Mouse (Mus musculus) liver, adult 2 months (tissue): ENCODE data around the gene Tcp11l1. TPM values are rescaled to one million over a fixed set of nuclear protein-coding genes. Genes with fewer than 3 reads are reported as not detected.

Experiments used
- DNase-seq: peaks from one replicate; pipeline ENCODE4 v3.0.0-alpha.2; 2011; ENCODE audit warnings: low read depth, low spot score; ENCODE audit errors: extremely low read depth
- H3K27ac ChIP-seq: fragments of 200-500 bp; replicated peaks from 2 replicates; pipeline ENCODE4 v1.5.1; 2012; ENCODE audit warnings: low read depth, mild to moderate bottlenecking, control low read depth, inconsistent platforms, low read length; ENCODE audit not compliant: insufficient read depth
- H3K27me3 ChIP-seq: fragments of 200-500 bp; 2 replicates; pipeline ENCODE4 v1.6.1; 2012; ENCODE audit warnings: mild to moderate bottlenecking, moderate library complexity, low read length, inconsistent platforms; ENCODE audit not compliant: control insufficient read depth, insufficient read depth
- H3K36me3 ChIP-seq: fragments of 200-500 bp; 2 replicates; pipeline ENCODE4 v1.6.1; 2012; ENCODE audit warnings: low read length, inconsistent platforms; ENCODE audit not compliant: control insufficient read depth, insufficient read depth
- H3K4me1 ChIP-seq: fragments of 200-500 bp; 2 replicates; pipeline ENCODE4 v1.6.1; 2011; ENCODE audit warnings: low read length; ENCODE audit not compliant: control insufficient read depth, insufficient read depth
- H3K4me3 ChIP-seq: fragments of 200-500 bp; 2 replicates; pipeline ENCODE4 v1.5.1; 2011; ENCODE audit warnings: low read depth, mild to moderate bottlenecking, control low read depth, low read length, moderate library complexity; ENCODE audit not compliant: insufficient read depth
- H3K79me2 ChIP-seq: fragments of 200-500 bp; 2 replicates; pipeline ENCODE4 v1.6.1; 2012; ENCODE audit warnings: inconsistent platforms, mild to moderate bottlenecking, low read length, moderate library complexity; ENCODE audit not compliant: control insufficient read depth, insufficient read depth
- H3K9ac ChIP-seq: fragments of 200-500 bp; 2 replicates; pipeline ENCODE4 v1.6.1; 2012; ENCODE audit warnings: low read depth, mild to moderate bottlenecking, control low read depth, inconsistent platforms, low read length
- CTCF ChIP-seq: fragments of 200-500 bp; IDR thresholded peaks from 2 replicates; pipeline ENCODE4 v1.5.1; 2011; ENCODE audit warnings: low read depth, low read length, control low read depth
- POLR2A ChIP-seq: fragments of 200-500 bp; IDR thresholded peaks from 2 replicates; pipeline ENCODE4 v1.6.1; 2011; ENCODE audit warnings: low read length, control low read depth; ENCODE audit not compliant: insufficient read depth; ENCODE audit errors: extremely low read depth
- WGBS: fragments of 180-500 bp; shearing (Covaris S2); methylation state at CpG from one replicate; pipeline ENCODE4 v1.1.7; 2018; 5-methylcytosine and 5-hydroxymethylcytosine counted together
- polyA plus RNA-seq: library from polyadenylated mRNA; depleted of rRNA; stranded (reverse); fragments of >200 nt; gene quantifications from 2 replicates; pipeline ENCODE4 v1.2.3, GENCODE M21; 2012
- total RNA-seq: library from RNA; depleted of rRNA; stranded (reverse); fragments of >200 nt; gene quantifications from 2 replicates; pipeline ENCODE4 v1.2.3, GENCODE M21; 2014

The Tcp11l1 gene
- total and polyA plus RNA-seq, 2 experiments = 3.5 to 5.3 TPM

- H3K36me3 ChIP-seq = no peaks in the 10 kb centered on the region
- H3K27me3 ChIP-seq = no peaks in the 10 kb centered on the region
- DNase-seq = peak; percentile 89
- H3K4me3 ChIP-seq = no peak overlapping the region
- no peak overlapping the region for H3K9ac ChIP-seq
- H3K79me2 ChIP-seq = no peaks in the 10 kb centered on the region
- TF ChIP-seq CTCF (no peak), POLR2A (no peak)
- peaks cover 19% of the 10 kb centered on the region for H3K4me1 ChIP-seq
- peak overlapping the region; percentile 87 for H3K27ac ChIP-seq
- WGBS = 17% methylated on average over 3 of the region's 3 CpGs
These were observed 23.6 kb downstream of the Tcp11l1 start for GRCm38 (mm10) chr2:104688321-104688720.

- no peak for DNase-seq
- Histone ChIP-seq H3K4me1 (peaks cover 17% of the 10 kb centered on the region), H3K9ac (no peak overlapping the region), H3K79me2 (no peaks in the 10 kb centered on the region), H3K36me3 (no peaks in the 10 kb centered on the region), H3K4me3 (no peak overlapping the region), H3K27ac (no peak overlapping the region), H3K27me3 (no peaks in the 10 kb centered on the region)
- TF ChIP-seq CTCF (no peak), POLR2A (no peak)
- 77% methylated on average over 3 of the region's 3 CpGs for WGBS
These were observed 24.7 kb downstream of the Tcp11l1 start for GRCm38 (mm10) chr2:104687261-104687660.

GRCm38 (mm10) chr2:104685418-104685817, 26.6 kb downstream of the Tcp11l1 start:
- H3K79me2 ChIP-seq = no peaks in the 10 kb centered on the region
- no peaks in the 10 kb centered on the region for H3K27me3 ChIP-seq
- peaks cover 17% of the 10 kb centered on the region for H3K4me1 ChIP-seq
- WGBS = 5% methylated on average over 13 of the region's 13 CpGs
- TF ChIP-seq CTCF (peak; percentile 98), POLR2A (no peak)
- H3K9ac ChIP-seq = peak overlapping the region; percentile 22; the same call in 1 of the 2 replicates
- no peak overlapping the region for H3K27ac ChIP-seq
- H3K4me3 ChIP-seq = 0 out of 2 replicates have a peak overlapping the region, but pooled peaks have one; percentile 4
- H3K36me3 ChIP-seq = no peaks in the 10 kb centered on the region
- peak; percentile 78 for DNase-seq

- Histone ChIP-seq H3K27ac (no peak overlapping the region), H3K4me3 (no peak overlapping the region), H3K36me3 (no peaks in the 10 kb centered on the region), H3K79me2 (no peaks in the 10 kb centered on the region), H3K4me1 (peaks cover 17% of the 10 kb centered on the region), H3K27me3 (no peaks in the 10 kb centered on the region), H3K9ac (no peak overlapping the region)
- TF ChIP-seq POLR2A (no peak), CTCF (no peak)
- WGBS = 29% methylated on average over 4 of the region's 4 CpGs
- peak; percentile 72 for DNase-seq
These were observed 27.2 kb downstream of the Tcp11l1 start for GRCm38 (mm10) chr2:104684771-104685170.

- DNase-seq = no peak
- WGBS = 91% methylated on average over 3 of the region's 3 CpGs
- no peak overlapping the region for H3K4me3 ChIP-seq
These were observed 34.6 kb downstream of the Tcp11l1 start for GRCm38 (mm10) chr2:104677326-104677725.

GRCm38 (mm10) chr2:104671724-104672123, 40.2 kb downstream of the Tcp11l1 start:
- no peaks in the 10 kb centered on the region for H3K79me2 ChIP-seq
- TF ChIP-seq POLR2A (no peak), CTCF (no peak)

More at GRCm38 (mm10) chr2:104677326-104677725, 34.6 kb downstream of the Tcp11l1 start:
- Histone ChIP-seq H3K4me1 (no peaks in the 10 kb centered on the region), H3K36me3 (no peaks in the 10 kb centered on the region), H3K27ac (no peak overlapping the region), H3K79me2 (no peaks in the 10 kb centered on the region), H3K27me3 (no peaks in the 10 kb centered on the region), H3K9ac (no peak overlapping the region)
- TF ChIP-seq POLR2A (no peak), CTCF (no peak)

More at GRCm38 (mm10) chr2:104671724-104672123, 40.2 kb downstream of the Tcp11l1 start:
- no peak overlapping the region for H3K27ac ChIP-seq
- no peaks in the 10 kb centered on the region for H3K27me3 ChIP-seq
- H3K4me3 ChIP-seq = no peak overlapping the region
- no peak for DNase-seq
- no peaks in the 10 kb centered on the region for H3K4me1 ChIP-seq
- no peaks in the 10 kb centered on the region for H3K36me3 ChIP-seq
- H3K9ac ChIP-seq = no peak overlapping the region
